Mouse (Mus musculus) liver, embryonic 16.5 days (tissue): ENCODE results near the gene Tmtc4. TPM values are rescaled to one million over a fixed set of nuclear protein-coding genes. Genes with fewer than 3 reads are reported as not detected.

Experiments
- ATAC-seq: fragments of 200-750 bp; cut with Nextera tagmentation; 2 replicates; pipeline ENCODE4 v1.8.0; 2017; ENCODE audit warnings: low read depth, mild to moderate bottlenecking, moderate number of reproducible peaks, moderate library complexity
- H3K27ac ChIP-seq: fragments of 300-500 bp; sonication (generic); 2 replicates; pipeline ENCODE4 v1.5.1; 2014; ENCODE audit warnings: mild to moderate bottlenecking, low read length
- H3K27me3 ChIP-seq: fragments of 300-500 bp; sonication (generic); 2 replicates; pipeline ENCODE4 v1.6.1; 2014; ENCODE audit warnings: low read depth, low read length, mixed read lengths; ENCODE audit not compliant: control insufficient read depth, insufficient read depth
- H3K36me3 ChIP-seq: fragments of 300-500 bp; sonication (generic); 2 replicates; pipeline ENCODE4 v1.6.1; 2014; ENCODE audit warnings: mild to moderate bottlenecking; ENCODE audit not compliant: control insufficient read depth, insufficient read depth
- H3K4me1 ChIP-seq: fragments of 300-500 bp; sonication (generic); 2 replicates; pipeline ENCODE4 v1.6.1; 2014; ENCODE audit warnings: low read depth, low read length, mixed read lengths; ENCODE audit not compliant: control insufficient read depth
- H3K4me2 ChIP-seq: fragments of 300-500 bp; sonication (generic); 2 replicates; pipeline ENCODE4 v1.6.1; 2014; ENCODE audit warnings: low read depth, low read length, mixed read lengths
- H3K4me3 ChIP-seq: fragments of 300-500 bp; sonication (generic); 2 replicates; pipeline ENCODE4 v1.5.1; 2014; ENCODE audit warnings: low read depth, mild to moderate bottlenecking, low read length
- H3K9ac ChIP-seq: fragments of 300-500 bp; sonication (generic); 2 replicates; pipeline ENCODE4 v1.6.1; 2014; ENCODE audit warnings: low read depth, low read length
- H3K9me3 ChIP-seq: fragments of 300-500 bp; sonication (generic); replicated peaks from 2 replicates; pipeline ENCODE4 v1.6.1; 2016; ENCODE audit warnings: low read length; ENCODE audit not compliant: control insufficient read depth
- WGBS: fragments of 180-500 bp; shearing (Covaris S2); extraction: QIAGEN DNeasy Blood & Tissue Kit; methylation state at CpG from one replicate; pipeline ENCODE4 v1.1.7; 2014; ENCODE audit not compliant: insufficient replicate concordance; 5-methylcytosine and 5-hydroxymethylcytosine counted together
- polyA plus RNA-seq: library from polyadenylated mRNA; unstranded; fragments of >200 nt; fragmentation: Nextera tagmentation; extraction: Ambion mirVana; gene quantifications from 2 replicates; pipeline ENCODE4 v1.2.1, GENCODE M21; 2015

Tmtc4 gene
- polyA plus RNA-seq, 1 experiment from 2014 or later, result 2.3 TPM

DNA sequence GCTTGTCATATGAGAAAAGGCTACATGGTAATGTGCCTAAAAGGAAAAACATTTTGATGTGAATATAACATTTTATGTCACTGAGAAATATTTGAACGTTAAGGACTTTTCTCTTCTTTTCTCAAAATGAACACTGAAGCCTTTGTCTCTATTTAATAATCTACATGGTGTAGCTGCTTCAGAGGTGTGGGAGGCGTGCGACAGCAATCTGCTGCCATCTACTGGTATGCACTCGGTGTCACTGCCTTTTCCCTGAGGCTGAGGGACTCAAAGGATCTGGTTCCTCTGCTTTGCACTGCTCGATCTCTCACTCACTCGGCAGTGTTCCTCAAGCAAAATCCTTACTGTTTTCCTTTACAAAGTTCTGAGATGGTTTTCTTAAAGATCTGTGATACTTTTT, 107.7 kb downstream of the Tmtc4 start:
- H3K4me2 ChIP-seq, result no peak overlapping the region
- no peak overlapping the region for H3K9ac ChIP-seq
- H3K27ac ChIP-seq, result no peak overlapping the region
- H3K27me3 ChIP-seq, result no peaks in the 10 kb centered on the region
- WGBS, result 6% methylated on average over 6 of the region's 6 CpGs
- H3K4me1 ChIP-seq, result no peaks in the 10 kb centered on the region
- H3K36me3 ChIP-seq, result no peaks in the 10 kb centered on the region
- H3K4me3 ChIP-seq, result no peak overlapping the region
- ATAC-seq, result peak; percentile 64; the same call in 1 of the 2 replicates
- H3K9me3 ChIP-seq, result no peaks in the 10 kb centered on the region

DNA sequence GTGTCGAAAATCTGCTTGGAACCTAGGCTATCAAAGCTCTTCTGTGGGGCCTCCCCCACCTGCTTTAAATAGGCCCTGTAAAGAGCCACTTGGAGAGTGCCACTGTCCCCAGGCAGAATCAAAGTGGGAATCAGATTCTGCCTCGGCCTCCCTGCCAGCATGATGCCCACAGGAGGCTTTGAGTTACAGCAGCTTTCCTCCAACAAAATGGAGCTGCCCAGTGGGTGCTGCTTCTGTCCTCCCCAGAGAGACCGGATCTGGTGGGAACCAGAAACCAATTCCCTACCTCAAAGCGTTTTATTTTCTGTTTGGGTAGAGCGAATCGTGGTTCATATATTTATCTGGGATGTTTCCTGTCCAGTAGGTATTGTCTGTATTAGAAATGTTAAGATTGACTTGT, 108.2 kb downstream of the Tmtc4 start:
- Histone ChIP-seq H3K36me3 (no peaks in the 10 kb centered on the region), H3K27me3 (no peaks in the 10 kb centered on the region), H3K9me3 (no peaks in the 10 kb centered on the region), H3K27ac (no peak overlapping the region), H3K9ac (no peak overlapping the region), H3K4me3 (no peak overlapping the region), H3K4me2 (no peak overlapping the region), H3K4me1 (no peaks in the 10 kb centered on the region)
- WGBS, result 65% methylated on average over 6 of the region's 6 CpGs
- no peak for ATAC-seq

DNA sequence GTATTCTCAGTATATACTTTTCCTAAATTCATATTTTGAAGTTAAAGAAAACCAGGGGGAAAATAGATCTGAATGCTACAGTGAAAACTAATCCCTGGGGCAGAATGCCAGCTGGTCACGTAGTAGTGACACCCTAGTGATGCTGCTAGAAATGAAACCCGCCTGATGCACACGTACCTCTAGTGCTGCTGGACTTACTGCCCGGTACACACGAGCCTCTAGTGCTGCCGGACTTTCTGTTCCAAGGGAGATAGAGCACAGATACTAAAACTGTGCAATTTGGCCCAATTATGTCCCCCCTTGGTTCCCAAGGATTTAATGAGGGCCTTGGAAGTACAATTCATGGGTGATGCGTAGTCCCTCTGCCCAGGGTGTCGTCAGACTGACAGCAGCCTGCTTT, 108.8 kb downstream of the Tmtc4 start:
- no peak overlapping the region for H3K9ac ChIP-seq
- H3K4me1 ChIP-seq, result no peaks in the 10 kb centered on the region
- no peaks in the 10 kb centered on the region for H3K36me3 ChIP-seq
- no peak overlapping the region for H3K27ac ChIP-seq
- 69% methylated on average over 8 of the region's 8 CpGs for WGBS
- no peak overlapping the region for H3K4me2 ChIP-seq
- H3K9me3 ChIP-seq, result no peaks in the 10 kb centered on the region
- H3K4me3 ChIP-seq, result no peak overlapping the region
- no peaks in the 10 kb centered on the region for H3K27me3 ChIP-seq
- no peak for ATAC-seq

DNA sequence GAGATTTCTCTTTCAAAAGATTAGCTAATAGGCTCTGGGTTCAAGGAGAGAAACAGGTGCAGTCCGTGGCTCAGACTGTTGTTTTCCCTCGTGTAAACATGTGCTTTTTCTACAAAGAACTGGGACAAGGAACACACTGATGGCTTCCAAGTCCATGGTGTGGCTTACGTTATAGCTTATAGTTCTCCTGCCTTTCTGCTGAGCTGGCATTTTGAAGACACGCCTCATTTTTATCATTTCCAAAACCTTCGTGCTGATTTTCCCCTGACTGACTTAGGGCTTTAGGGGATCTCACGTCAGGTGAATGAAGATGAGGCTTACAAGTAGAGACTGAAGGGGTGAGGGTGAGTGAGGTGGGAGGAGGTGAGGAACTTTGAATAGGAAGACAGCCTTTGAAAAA, 111.2 kb downstream of the Tmtc4 start:
- no peak for ATAC-seq
- H3K4me3 ChIP-seq, result no peak overlapping the region
- no peaks in the 10 kb centered on the region for H3K4me1 ChIP-seq
- WGBS, result 53% methylated on average over 6 of the region's 6 CpGs
- H3K27ac ChIP-seq, result no peak overlapping the region
- no peaks in the 10 kb centered on the region for H3K27me3 ChIP-seq
- H3K4me2 ChIP-seq, result no peak overlapping the region
- no peaks in the 10 kb centered on the region for H3K9me3 ChIP-seq
- no peaks in the 10 kb centered on the region for H3K36me3 ChIP-seq
- H3K9ac ChIP-seq, result no peak overlapping the region

DNA sequence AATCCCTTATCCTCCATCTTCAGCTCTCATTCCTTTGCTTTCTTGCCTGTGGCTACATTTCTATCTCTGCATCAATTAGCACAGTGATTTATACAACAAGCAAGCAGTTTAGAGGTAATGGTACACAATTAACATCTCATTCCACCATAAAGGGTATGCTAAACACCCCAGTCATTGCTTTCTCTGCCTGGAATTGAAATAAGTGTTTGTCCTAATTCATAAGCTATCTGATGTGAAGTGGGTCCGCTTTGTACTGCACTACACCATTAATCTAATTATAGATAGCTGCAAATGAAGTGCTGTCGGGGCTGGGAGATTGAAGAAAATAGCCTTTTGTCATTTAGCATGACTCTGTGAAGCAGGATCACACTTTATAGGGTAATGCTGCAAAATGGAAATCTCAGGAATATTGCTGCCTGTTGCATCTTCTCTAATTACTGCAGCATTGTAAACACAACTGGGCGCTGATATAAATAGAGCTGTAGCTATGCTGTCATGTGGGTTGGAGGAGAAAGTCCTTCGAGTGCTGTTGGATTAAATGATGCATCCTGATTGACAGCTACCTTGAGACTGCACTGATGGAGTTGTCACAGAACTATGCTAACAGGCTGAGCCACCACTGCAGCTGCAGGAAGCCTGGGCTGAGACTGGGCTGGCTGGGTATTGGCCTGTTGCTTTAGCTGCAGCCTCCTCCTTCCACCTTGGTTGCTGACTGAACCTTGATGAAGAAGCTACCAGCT, 111.8 kb downstream of the Tmtc4 start:
- Histone ChIP-seq H3K4me2 (no peak overlapping the region), H3K9me3 (no peaks in the 10 kb centered on the region), H3K4me3 (no peak overlapping the region), H3K4me1 (no peaks in the 10 kb centered on the region), H3K9ac (no peak overlapping the region), H3K27me3 (no peaks in the 10 kb centered on the region), H3K36me3 (no peaks in the 10 kb centered on the region), H3K27ac (no peak overlapping the region)
- 54% methylated on average over 4 of the region's 4 CpGs for WGBS
- no peak for ATAC-seq

DNA sequence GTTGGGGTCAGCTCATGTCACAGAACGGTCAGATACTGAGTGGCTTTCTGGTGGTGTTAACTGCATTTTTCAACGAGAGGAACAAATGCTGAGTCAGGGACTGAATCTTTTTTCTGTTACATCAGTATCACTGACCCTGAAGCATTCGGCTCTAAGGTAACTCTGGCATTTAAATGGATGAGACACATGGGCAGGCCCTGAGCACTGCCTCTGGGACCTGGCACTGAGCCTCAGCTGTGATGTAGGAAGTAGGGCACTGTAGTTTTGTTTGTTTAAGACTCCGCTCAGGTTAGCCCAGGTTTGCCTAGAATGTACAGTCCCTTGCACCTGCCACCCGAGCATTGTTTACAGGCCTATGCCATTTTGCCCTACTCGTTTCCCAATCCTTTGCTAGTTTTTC, 114.0 kb downstream of the Tmtc4 start:
- Histone ChIP-seq H3K27ac (no peak overlapping the region), H3K4me1 (no peaks in the 10 kb centered on the region), H3K4me2 (no peak overlapping the region), H3K9ac (no peak overlapping the region), H3K36me3 (no peaks in the 10 kb centered on the region), H3K27me3 (no peaks in the 10 kb centered on the region), H3K9me3 (no peaks in the 10 kb centered on the region), H3K4me3 (no peak overlapping the region)
- no peak for ATAC-seq
- WGBS, result 50% methylated on average over 6 of the region's 6 CpGs

Other genes with a start within 250 kb of the Tmtc4 start
- 17.7 and 18.6 TPM in 2 replicates for gene Ggact, start 70.3 kb downstream of the Tmtc4 start, polyA plus RNA-seq